Mouse (Mus musculus) midbrain, embryonic 12.5 days (tissue): Measurements from ENCODE around the gene Jun. TPM values are rescaled to one million over a fixed set of nuclear protein-coding genes. Genes with fewer than 3 reads are reported as not detected.

Source experiments
- ATAC-seq: fragments of 200-750 bp; cut with Nextera tagmentation; 2 replicates; pipeline ENCODE4 v1.8.0; 2017; ENCODE audit warnings: low read depth, moderate TSS enrichment, moderate library complexity; ENCODE audit not compliant: low FRiP score
- H3K27ac ChIP-seq: fragments of 300-500 bp; sonication (generic); replicated peaks from 2 replicates; pipeline ENCODE4 v1.5.1; 2016; ENCODE audit warnings: mild to moderate bottlenecking
- H3K27me3 ChIP-seq: fragments of 300-500 bp; sonication (generic); 2 replicates; pipeline ENCODE4 v1.6.1; 2016; ENCODE audit warnings: mild to moderate bottlenecking
- H3K36me3 ChIP-seq: fragments of 300-500 bp; sonication (generic); 2 replicates; pipeline ENCODE4 v1.6.1; 2016
- H3K4me1 ChIP-seq: fragments of 300-500 bp; sonication (generic); 2 replicates; pipeline ENCODE4 v1.6.1; 2016
- H3K4me2 ChIP-seq: fragments of 300-500 bp; sonication (generic); replicated peaks from 2 replicates; pipeline ENCODE4 v1.6.1; 2016; ENCODE audit warnings: mild to moderate bottlenecking, moderate library complexity
- H3K4me3 ChIP-seq: fragments of 300-500 bp; sonication (generic); 2 replicates; pipeline ENCODE4 v1.5.1; 2016; ENCODE audit warnings: mild to moderate bottlenecking
- H3K9ac ChIP-seq: fragments of 300-500 bp; sonication (generic); replicated peaks from 2 replicates; pipeline ENCODE4 v1.6.1; 2016; ENCODE audit warnings: mild to moderate bottlenecking, moderate library complexity
- H3K9me3 ChIP-seq: fragments of 300-500 bp; sonication (generic); 2 replicates; pipeline ENCODE4 v1.6.1; 2016; ENCODE audit warnings: mild to moderate bottlenecking
- WGBS: fragments of 180-500 bp; shearing (Covaris S2); methylation state at CpG from one replicate; pipeline ENCODE4 v1.1.7; 2016; 5-methylcytosine and 5-hydroxymethylcytosine counted together
- polyA plus RNA-seq: library from polyadenylated mRNA; unstranded; fragments of >200 nt; fragmentation: Nextera tagmentation; extraction: Ambion mirVana; gene quantifications from 2 replicates; pipeline ENCODE4 v1.2.1, GENCODE M21; 2016

Jun gene
- 70.8 and 80.6 TPM in 2 replicates for polyA plus RNA-seq

DNA sequence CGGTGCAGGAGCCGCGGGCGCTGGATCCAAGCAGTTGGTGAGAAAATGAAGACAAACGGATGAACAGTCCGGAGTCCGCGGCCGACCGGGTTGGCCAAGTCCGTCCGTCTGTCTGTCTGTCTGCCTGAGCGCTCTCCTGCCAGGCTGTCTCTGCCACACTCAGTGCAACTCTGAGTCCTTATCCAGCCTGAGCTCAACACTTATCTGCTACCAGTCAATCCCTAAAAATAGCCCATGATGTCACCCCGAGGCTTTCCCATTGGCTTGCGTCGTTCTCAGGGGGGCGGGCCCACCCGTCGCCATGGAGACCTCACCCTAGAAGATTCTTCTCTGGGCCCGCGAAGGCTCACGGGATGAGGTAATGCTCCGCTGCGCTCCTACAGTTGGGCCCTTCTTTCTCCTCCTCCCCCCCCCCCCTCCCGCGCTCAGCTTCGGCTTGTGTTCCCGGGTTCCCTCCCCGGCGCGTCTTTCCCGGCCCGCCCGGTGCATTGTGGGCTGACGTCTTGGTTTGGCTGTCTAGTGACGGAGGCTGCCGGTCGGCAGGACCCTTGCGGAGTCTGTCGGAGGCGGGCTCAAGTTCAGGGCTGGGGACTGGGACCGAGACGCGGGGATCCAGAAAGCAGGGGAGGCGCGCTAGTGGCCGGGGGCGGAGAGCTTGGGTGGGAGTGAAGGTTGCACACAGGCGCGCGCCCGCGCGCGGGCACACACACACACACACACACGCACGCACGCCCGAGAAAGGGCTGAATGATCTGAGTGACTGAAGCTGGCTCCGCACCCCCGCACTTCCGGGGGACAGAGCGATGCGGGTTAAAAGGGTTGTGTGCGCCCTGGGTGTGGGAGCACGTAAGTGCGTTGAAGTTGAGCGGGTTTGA lies at the start of gene Jun:
Gene Jun (minus strand): TSS at position 198 of the 875 bp plus-strand sequence.
- ATAC-seq, result peak; percentile 93
- peaks cover 39% of the 10 kb centered on the region for H3K4me1 ChIP-seq
- no peaks in the 10 kb centered on the region for H3K9me3 ChIP-seq
- H3K36me3 ChIP-seq, result no peaks in the 10 kb centered on the region
- no peaks in the 10 kb centered on the region; the same call in 1 of the 2 replicates for H3K27me3 ChIP-seq
- under 1% methylated on average over 68 of the region's 68 CpGs for WGBS
- H3K4me2 ChIP-seq, result peak within 1 kb of the TSS; percentile 76
- H3K27ac ChIP-seq, result peak within 1 kb of the TSS; percentile 94
- peak within 1 kb of the TSS; percentile 67 for H3K4me3 ChIP-seq
- peak within 1 kb of the TSS; percentile 78 for H3K9ac ChIP-seq

GRCm38 (mm10) chr4:95101684-95102083 lies 49.7 kb upstream of the Jun start:
- H3K4me1 ChIP-seq, result peaks cover 14% of the 10 kb centered on the region
- H3K4me3 ChIP-seq, result no peak overlapping the region
- no peak overlapping the region for H3K27ac ChIP-seq
- H3K9me3 ChIP-seq, result no peaks in the 10 kb centered on the region
- H3K4me2 ChIP-seq, result no peak overlapping the region
- H3K27me3 ChIP-seq, result peaks cover 3% of the 10 kb centered on the region; the same call in 1 of the 2 replicates
- ATAC-seq, result no peak
- H3K36me3 ChIP-seq, result no peaks in the 10 kb centered on the region
- 91% methylated on average over 7 of the region's 7 CpGs for WGBS
- H3K9ac ChIP-seq, result no peak overlapping the region

GRCm38 (mm10) chr4:95100694-95101093 lies 48.7 kb upstream of the Jun start:
- no peak overlapping the region for H3K27ac ChIP-seq
- H3K36me3 ChIP-seq, result no peaks in the 10 kb centered on the region
- no peak for ATAC-seq

DNA sequence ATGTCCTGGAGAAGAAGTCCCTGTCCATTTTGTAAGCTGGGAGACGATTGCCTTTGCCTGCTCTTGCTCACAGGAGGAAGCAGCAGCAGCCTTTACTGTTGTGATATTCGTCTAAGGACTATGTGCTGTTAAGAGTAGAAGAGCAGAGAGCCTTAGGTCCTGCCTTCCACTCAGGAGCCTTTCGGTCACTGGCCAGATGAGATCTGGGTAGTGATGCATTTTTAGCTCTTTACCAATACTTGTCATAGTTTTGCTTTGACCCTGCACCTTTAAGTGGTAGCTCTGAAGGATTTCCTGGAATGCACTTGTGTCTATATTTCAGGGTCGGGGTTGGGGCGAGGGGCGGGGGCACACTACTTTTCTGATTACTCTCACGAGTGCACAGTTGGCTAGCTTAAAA lies 47.4 kb upstream of the Jun start:
- Histone ChIP-seq H3K27me3 (no peaks in the 10 kb centered on the region), H3K4me2 (no peak overlapping the region), H3K9me3 (no peaks in the 10 kb centered on the region), H3K9ac (no peak overlapping the region), H3K36me3 (no peaks in the 10 kb centered on the region), H3K4me1 (no peaks in the 10 kb centered on the region), H3K27ac (no peak overlapping the region), H3K4me3 (no peak overlapping the region)
- ATAC-seq, result no peak
- 87% methylated on average over 7 of the region's 7 CpGs for WGBS

More at GRCm38 (mm10) chr4:95100694-95101093, 48.7 kb upstream of the Jun start:
- Histone ChIP-seq H3K9me3 (no peaks in the 10 kb centered on the region), H3K4me1 (peaks cover 4% of the 10 kb centered on the region), H3K4me3 (no peak overlapping the region), H3K4me2 (no peak overlapping the region), H3K27me3 (no peaks in the 10 kb centered on the region), H3K9ac (no peak overlapping the region)

DNA sequence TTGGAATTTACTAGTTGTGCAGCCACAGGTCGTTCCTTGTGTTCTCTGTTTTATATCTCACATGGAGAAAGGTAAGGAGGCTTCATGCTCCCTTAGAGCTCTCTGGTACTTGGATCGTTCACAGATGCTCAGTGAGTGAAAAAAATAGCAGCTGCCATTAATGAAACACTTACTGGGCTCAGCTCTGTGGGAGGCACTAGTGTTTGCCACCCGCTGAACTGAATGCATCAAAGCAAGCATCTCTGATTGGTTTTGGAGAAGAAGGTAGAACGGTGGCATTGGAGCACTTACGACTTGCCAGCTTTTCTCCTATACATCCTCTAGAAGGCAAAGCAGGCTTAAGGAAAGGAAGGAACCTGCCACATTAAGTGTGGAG lies 46.7 kb upstream of the Jun start:
- Histone ChIP-seq H3K9me3 (no peaks in the 10 kb centered on the region), H3K4me3 (no peak overlapping the region), H3K4me2 (no peak overlapping the region), H3K27ac (no peak overlapping the region), H3K36me3 (no peaks in the 10 kb centered on the region), H3K27me3 (no peaks in the 10 kb centered on the region), H3K9ac (no peak overlapping the region), H3K4me1 (no peaks in the 10 kb centered on the region)
- ATAC-seq, result no peak
- 69% methylated on average over 5 of the region's 5 CpGs for WGBS

- H3K27ac ChIP-seq, result no peak overlapping the region
- H3K4me2 ChIP-seq, result no peak overlapping the region
- 67% methylated on average over 10 of the region's 10 CpGs for WGBS
- H3K36me3 ChIP-seq, result no peaks in the 10 kb centered on the region
- no peak for ATAC-seq
- no peak overlapping the region for H3K9ac ChIP-seq
- H3K9me3 ChIP-seq, result no peaks in the 10 kb centered on the region
- H3K27me3 ChIP-seq, result 0 out of 2 replicates have a peak, but pooled peaks cover 3% of the 10 kb centered on the region
- no peaks in the 10 kb centered on the region for H3K4me1 ChIP-seq
- H3K4me3 ChIP-seq, result no peak overlapping the region
Observed at GRCm38 (mm10) chr4:95097942-95098721, 46.1 kb upstream of the Jun start.

DNA sequence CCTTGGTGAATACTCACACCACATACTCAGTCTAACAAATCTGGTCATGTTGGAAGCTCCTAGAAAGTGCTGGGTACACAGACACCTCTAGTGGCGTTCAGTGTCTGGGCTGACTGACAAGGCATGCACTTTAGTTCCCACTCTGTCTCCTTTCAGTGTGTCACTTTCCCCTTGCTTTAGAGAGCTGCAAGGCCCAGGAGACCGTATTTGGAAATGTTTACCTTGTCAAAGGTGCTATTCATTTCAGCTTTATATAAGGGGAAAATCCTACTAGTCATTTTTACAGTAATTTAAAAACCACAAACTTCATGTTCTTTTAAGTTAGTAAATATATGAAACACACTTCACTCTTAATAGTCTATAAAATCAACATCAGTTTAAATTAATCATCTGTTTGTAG lies 44.7 kb upstream of the Jun start:
- Histone ChIP-seq H3K4me1 (no peaks in the 10 kb centered on the region), H3K4me3 (no peak overlapping the region)
- 77% methylated on average over 2 of the region's 2 CpGs for WGBS

DNA sequence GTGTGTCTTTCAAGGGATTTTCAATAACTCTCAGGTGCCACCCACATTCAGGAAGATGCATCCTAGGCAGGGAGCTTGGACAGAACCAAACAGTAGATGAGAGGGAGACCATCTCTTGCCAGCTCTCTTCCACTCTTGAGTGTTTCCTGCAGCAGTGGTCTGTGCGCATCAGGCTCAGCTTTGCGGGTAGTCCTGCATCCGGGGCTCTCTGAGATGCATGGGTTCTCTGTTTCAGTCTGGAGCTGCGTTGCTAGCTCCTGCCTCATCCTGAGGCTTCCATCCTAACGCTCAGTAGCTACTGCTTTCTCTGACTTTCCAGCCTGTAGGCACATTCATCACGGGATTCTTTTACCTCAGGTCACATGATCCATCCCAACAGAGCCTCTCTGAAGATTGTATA lies 43.9 kb upstream of the Jun start:
- no peaks in the 10 kb centered on the region for H3K4me1 ChIP-seq
- no peaks in the 10 kb centered on the region for H3K9me3 ChIP-seq
- H3K27me3 ChIP-seq, result 0 out of 2 replicates have a peak, but pooled peaks cover 4% of the 10 kb centered on the region
- no peak overlapping the region for H3K4me3 ChIP-seq
- ATAC-seq, result no peak
- H3K36me3 ChIP-seq, result no peaks in the 10 kb centered on the region
- no peak overlapping the region for H3K9ac ChIP-seq
- WGBS, result 85% methylated on average over 6 of the region's 6 CpGs
- no peak overlapping the region for H3K27ac ChIP-seq
- H3K4me2 ChIP-seq, result no peak overlapping the region

More for the DNA sequence above, 44.7 kb upstream of the Jun start:
- H3K9ac ChIP-seq, result no peak overlapping the region
- ATAC-seq, result no peak
- no peak overlapping the region for H3K4me2 ChIP-seq
- H3K36me3 ChIP-seq, result no peaks in the 10 kb centered on the region
- no peak overlapping the region for H3K27ac ChIP-seq
- H3K9me3 ChIP-seq, result no peaks in the 10 kb centered on the region
- H3K27me3 ChIP-seq, result 0 out of 2 replicates have a peak, but pooled peaks cover 4% of the 10 kb centered on the region

GRCm38 (mm10) chr4:95095355-95095754 lies 43.3 kb upstream of the Jun start:
- no peak for ATAC-seq
- no peak overlapping the region for H3K9ac ChIP-seq
- H3K4me1 ChIP-seq, result no peaks in the 10 kb centered on the region
- no peaks in the 10 kb centered on the region for H3K36me3 ChIP-seq
- H3K4me3 ChIP-seq, result no peak overlapping the region
- no peak overlapping the region for H3K27ac ChIP-seq
- 89% methylated on average over 6 of the region's 6 CpGs for WGBS
- H3K4me2 ChIP-seq, result no peak overlapping the region
- 0 out of 2 replicates have a peak, but pooled peaks cover 4% of the 10 kb centered on the region for H3K27me3 ChIP-seq
- no peaks in the 10 kb centered on the region for H3K9me3 ChIP-seq

DNA sequence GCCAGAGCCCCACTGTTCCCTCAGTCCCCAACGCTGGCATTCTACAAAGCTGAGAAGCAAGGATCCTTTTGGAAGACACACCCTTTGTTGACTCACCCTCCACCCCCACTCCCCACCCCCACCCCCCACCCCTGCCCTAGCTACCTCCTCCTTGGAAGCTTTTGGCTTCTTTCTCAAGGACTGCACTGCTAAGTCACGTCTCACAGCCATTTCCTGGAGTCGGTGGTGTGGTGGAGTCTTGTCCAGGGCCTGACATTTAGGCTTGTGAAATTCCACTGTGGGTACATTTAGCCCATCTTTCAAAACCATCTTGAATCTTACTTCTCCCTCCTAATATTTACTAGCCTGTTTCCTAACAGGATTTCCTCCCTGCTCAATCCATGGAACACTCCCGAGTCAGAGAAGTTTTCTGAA lies 42.7 kb upstream of the Jun start:
- Histone ChIP-seq H3K4me1 (no peaks in the 10 kb centered on the region), H3K27me3 (0 out of 2 replicates have a peak, but pooled peaks cover 4% of the 10 kb centered on the region), H3K27ac (no peak overlapping the region), H3K4me3 (no peak overlapping the region), H3K4me2 (no peak overlapping the region), H3K9me3 (no peaks in the 10 kb centered on the region), H3K36me3 (no peaks in the 10 kb centered on the region), H3K9ac (no peak overlapping the region)
- no peak for ATAC-seq
- WGBS, result 42% methylated on average over 4 of the region's 4 CpGs

GRCm38 (mm10) chr4:95093615-95094014 lies 41.6 kb upstream of the Jun start:
- no peak overlapping the region for H3K4me3 ChIP-seq
- H3K9me3 ChIP-seq, result no peaks in the 10 kb centered on the region
- no peak overlapping the region for H3K4me2 ChIP-seq
- H3K27ac ChIP-seq, result no peak overlapping the region
- no peak for ATAC-seq
- 0 out of 2 replicates have a peak, but pooled peaks cover 4% of the 10 kb centered on the region for H3K27me3 ChIP-seq
- H3K4me1 ChIP-seq, result no peaks in the 10 kb centered on the region
- 83% methylated on average over 6 of the region's 6 CpGs for WGBS
- no peak overlapping the region for H3K9ac ChIP-seq
- H3K36me3 ChIP-seq, result no peaks in the 10 kb centered on the region

- H3K9ac ChIP-seq, result no peak overlapping the region
- 90% methylated on average over 4 of the region's 4 CpGs for WGBS
- H3K4me3 ChIP-seq, result no peak overlapping the region
- H3K27ac ChIP-seq, result no peak overlapping the region
- H3K36me3 ChIP-seq, result no peaks in the 10 kb centered on the region
- 0 out of 2 replicates have a peak, but pooled peaks cover 4% of the 10 kb centered on the region for H3K27me3 ChIP-seq
- ATAC-seq, result no peak
- H3K4me2 ChIP-seq, result no peak overlapping the region
- no peaks in the 10 kb centered on the region for H3K4me1 ChIP-seq
- H3K9me3 ChIP-seq, result no peaks in the 10 kb centered on the region
Observed at GRCm38 (mm10) chr4:95092516-95092915, 40.5 kb upstream of the Jun start.
